Mouse (Mus musculus) ES-Bruce4 (cell line): ENCODE results near the gene Gcsam. TPM values are rescaled to one million over a fixed set of nuclear protein-coding genes. Genes with fewer than 3 reads are reported as not detected.

Experiments used
- H3K27ac ChIP-seq: 2 replicates; pipeline ENCODE4 v1.5.1; 2012; ENCODE audit warnings: low read length, inconsistent platforms; ENCODE audit not compliant: insufficient read depth
- H3K27me3 ChIP-seq: 2 replicates; pipeline ENCODE4 v1.6.1; 2012; ENCODE audit warnings: mild to moderate bottlenecking, low read length, inconsistent platforms; ENCODE audit not compliant: control insufficient read depth, poor library complexity, insufficient read depth, severe bottlenecking
- H3K36me3 ChIP-seq: 2 replicates; pipeline ENCODE4 v1.6.1; 2012; ENCODE audit warnings: inconsistent platforms, mild to moderate bottlenecking, low read length, moderate library complexity; ENCODE audit not compliant: control insufficient read depth, poor library complexity, insufficient read depth, severe bottlenecking
- H3K4me1 ChIP-seq: one replicate; pipeline ENCODE4 v1.8.1; 2011; ENCODE audit warnings: low read length; ENCODE audit not compliant: control insufficient read depth, insufficient read depth
- H3K4me3 ChIP-seq: 2 replicates; pipeline ENCODE4 v1.5.1; 2011; ENCODE audit warnings: low read depth, mild to moderate bottlenecking, low read length
- H3K9ac ChIP-seq: 2 replicates; pipeline ENCODE4 v1.6.1; 2012; ENCODE audit warnings: low read depth, mild to moderate bottlenecking, inconsistent platforms; ENCODE audit not compliant: poor library complexity, severe bottlenecking
- H3K9me3 ChIP-seq: replicated peaks from 2 replicates; pipeline ENCODE4 v1.6.1; 2012; ENCODE audit warnings: mild to moderate bottlenecking, low read length, inconsistent platforms; ENCODE audit not compliant: control insufficient read depth, poor library complexity, insufficient read depth, severe bottlenecking
- CTCF ChIP-seq: IDR thresholded peaks from one replicate; pipeline ENCODE4 v1.8.1; 2011; ENCODE audit warnings: low read depth, low read length
- EP300 ChIP-seq: IDR thresholded peaks from 2 replicates; pipeline ENCODE4 v1.6.1; 2011; ENCODE audit warnings: low read depth, low read length; ENCODE audit not compliant: insufficient read depth
- POLR2A ChIP-seq: IDR thresholded peaks from one replicate; pipeline ENCODE4 v1.8.1; 2011; ENCODE audit warnings: low read length; ENCODE audit not compliant: insufficient read depth
- polyA plus RNA-seq: library from polyadenylated mRNA; stranded (reverse); fragments of >200 nt; gene quantifications from 2 replicates; pipeline ENCODE4 v1.2.4, GENCODE M21; 2011; ENCODE audit warnings: low read depth; ENCODE audit not compliant: missing spikeins, insufficient read depth, insufficient read length

Gene Gcsam
- polyA plus RNA-seq, 1 experiment, result not detected

DNA sequence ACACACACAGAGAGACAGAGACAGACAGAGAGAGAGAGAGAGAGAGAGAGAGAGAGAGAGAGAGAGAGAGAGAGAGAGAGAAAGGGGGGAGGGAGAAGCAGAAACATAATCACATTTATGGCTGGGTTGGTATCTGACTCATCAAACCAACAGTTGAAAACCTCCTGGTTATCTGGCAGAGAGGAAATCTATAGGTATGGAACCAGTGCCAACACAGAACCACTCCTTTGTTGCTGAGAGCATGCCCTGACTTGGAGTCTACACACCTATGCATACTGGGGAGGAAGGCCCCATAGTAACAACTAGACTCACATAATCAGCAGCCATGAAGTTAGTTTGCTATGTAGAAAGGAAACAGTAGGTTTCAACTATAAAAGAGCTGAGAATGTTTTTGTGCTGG, 52.2 kb downstream of the Gcsam start:
- Histone ChIP-seq H3K27ac (no peak overlapping the region), H3K9me3 (no peaks in the 10 kb centered on the region), H3K36me3 (no peaks in the 10 kb centered on the region), H3K4me3 (no peak overlapping the region), H3K4me1 (no peaks in the 10 kb centered on the region), H3K9ac (no peak overlapping the region), H3K27me3 (no peaks in the 10 kb centered on the region)
- TF ChIP-seq EP300 (no peak), CTCF (no peak), POLR2A (no peak)

DNA sequence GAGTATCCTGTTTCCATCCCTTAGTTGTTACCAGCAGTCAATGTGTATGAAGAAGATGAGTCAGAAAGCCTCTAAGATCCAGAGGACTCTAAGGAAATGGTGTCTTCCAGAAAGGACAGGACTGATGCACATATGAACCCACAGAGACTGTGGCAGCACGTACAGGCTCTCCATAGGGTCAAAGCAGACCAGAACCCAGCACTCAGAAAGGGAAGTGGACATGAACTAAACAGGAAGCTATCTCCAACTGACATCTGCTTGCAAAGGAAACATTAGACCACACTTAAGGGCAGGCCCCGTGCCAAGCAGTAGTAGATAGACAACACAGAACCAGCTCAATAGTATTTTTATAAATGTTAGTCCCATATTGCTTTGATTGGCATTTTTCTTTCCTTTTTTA, 56.0 kb downstream of the Gcsam start:
- no peaks in the 10 kb centered on the region for H3K4me1 ChIP-seq
- no peak overlapping the region for H3K9ac ChIP-seq
- TF ChIP-seq POLR2A (no peak), CTCF (no peak), EP300 (no peak)
- no peaks in the 10 kb centered on the region for H3K9me3 ChIP-seq
- no peak overlapping the region for H3K27ac ChIP-seq
- no peaks in the 10 kb centered on the region for H3K36me3 ChIP-seq
- no peak overlapping the region for H3K4me3 ChIP-seq
- no peaks in the 10 kb centered on the region for H3K27me3 ChIP-seq

GRCm38 (mm10) chr16:45668178-45668577, 58.0 kb downstream of the Gcsam start:
- Histone ChIP-seq H3K9ac (no peak overlapping the region), H3K4me3 (no peak overlapping the region), H3K27me3 (no peaks in the 10 kb centered on the region), H3K9me3 (no peaks in the 10 kb centered on the region), H3K27ac (no peak overlapping the region), H3K4me1 (no peaks in the 10 kb centered on the region), H3K36me3 (no peaks in the 10 kb centered on the region)
- TF ChIP-seq EP300 (no peak), CTCF (no peak), POLR2A (no peak)

GRCm38 (mm10) chr16:45670005-45670404, 59.8 kb downstream of the Gcsam start:
- TF ChIP-seq CTCF (no peak), EP300 (no peak), POLR2A (no peak)
- no peaks in the 10 kb centered on the region for H3K4me1 ChIP-seq
- no peaks in the 10 kb centered on the region for H3K27me3 ChIP-seq
- no peak overlapping the region for H3K4me3 ChIP-seq
- no peak overlapping the region for H3K9ac ChIP-seq
- no peaks in the 10 kb centered on the region for H3K36me3 ChIP-seq
- H3K27ac ChIP-seq, result no peak overlapping the region
- no peaks in the 10 kb centered on the region for H3K9me3 ChIP-seq

Other genes with a start within 250 kb of the Gcsam start
- not detected in 2 replicates for gene Cd200, start 201.3 kb upstream of the Gcsam start, polyA plus RNA-seq
- 0.31 TPM in 1 of 2 replicates, not detected in the other for gene Gm609, start 117.4 kb upstream of the Gcsam start, polyA plus RNA-seq
- gene Gm17783, start 78.3 kb upstream of the Gcsam start, polyA plus RNA-seq, result not detected in 2 replicates
- not detected in 2 replicates for gene Slc9c1, start 75.1 kb upstream of the Gcsam start, polyA plus RNA-seq
- gene BC016579, start 43.7 kb downstream of the Gcsam start, polyA plus RNA-seq, result not detected in 2 replicates
- not detected in 2 replicates for gene Tmprss7, start 83.3 kb downstream of the Gcsam start, polyA plus RNA-seq
- 3.7 and 4.9 TPM in 2 replicates for gene Tagln3, start 114.2 kb downstream of the Gcsam start, polyA plus RNA-seq
- gene Abhd10, start 132.6 kb downstream of the Gcsam start, polyA plus RNA-seq, result 24.1 and 25.9 TPM in 2 replicates